Mouse (Mus musculus) limb, embryonic 11.5 days (tissue): Measurements from ENCODE around the gene Kcp. TPM values are rescaled to one million over a fixed set of nuclear protein-coding genes. Genes with fewer than 3 reads are reported as not detected.

Experiments used
- ATAC-seq: fragments of 200-750 bp; cut with Nextera tagmentation; 2 replicates; pipeline ENCODE4 v1.8.0; 2017; ENCODE audit warnings: low read depth; ENCODE audit not compliant: insufficient number of reproducible peaks, low FRiP score, low TSS enrichment
- DNase-seq: peaks from one replicate; pipeline ENCODE4 v3.0.0-alpha.2; 2015; ENCODE audit warnings: low spot score
- H3K27ac ChIP-seq: fragments of 300-500 bp; sonication (generic); replicated peaks from 2 replicates; pipeline ENCODE4 v1.5.1; 2014; ENCODE audit warnings: low read depth, mild to moderate bottlenecking, low read length
- H3K27me3 ChIP-seq: fragments of 300-500 bp; sonication (generic); 2 replicates; pipeline ENCODE4 v1.6.1; 2014; ENCODE audit warnings: mild to moderate bottlenecking, low read length, mixed read lengths; ENCODE audit not compliant: control insufficient read depth, insufficient read depth
- H3K36me3 ChIP-seq: fragments of 300-500 bp; sonication (generic); 2 replicates; pipeline ENCODE4 v1.6.1; 2014; ENCODE audit warnings: mild to moderate bottlenecking, low read length, moderate library complexity, mixed read lengths; ENCODE audit not compliant: control insufficient read depth, insufficient read depth
- H3K4me1 ChIP-seq: fragments of 300-500 bp; sonication (generic); 2 replicates; pipeline ENCODE4 v1.6.1; 2014; ENCODE audit warnings: low read length, mixed read lengths; ENCODE audit not compliant: control insufficient read depth, insufficient read depth
- H3K4me2 ChIP-seq: fragments of 300-500 bp; sonication (generic); 2 replicates; pipeline ENCODE4 v1.6.1; 2014; ENCODE audit warnings: low read depth, mild to moderate bottlenecking, moderate library complexity; ENCODE audit not compliant: severe bottlenecking
- H3K4me3 ChIP-seq: fragments of 300-500 bp; sonication (generic); 2 replicates; pipeline ENCODE4 v1.5.1; 2014; ENCODE audit warnings: low read depth, low read length
- H3K9ac ChIP-seq: fragments of 300-500 bp; sonication (generic); 2 replicates; pipeline ENCODE4 v1.6.1; 2014; ENCODE audit warnings: mild to moderate bottlenecking, low read length
- H3K9me3 ChIP-seq: fragments of 300-500 bp; sonication (generic); 2 replicates; pipeline ENCODE4 v1.6.1; 2016; ENCODE audit warnings: low read length; ENCODE audit not compliant: control insufficient read depth
- WGBS: fragments of 180-500 bp; shearing (Covaris S2); extraction: QIAGEN DNeasy Blood & Tissue Kit; methylation state at CpG from one replicate; pipeline ENCODE4 v1.1.7; 2014; 5-methylcytosine and 5-hydroxymethylcytosine counted together
- polyA plus RNA-seq: library from polyadenylated mRNA; unstranded; fragments of >200 nt; fragmentation: Nextera tagmentation; extraction: Ambion mirVana; gene quantifications from 2 replicates; pipeline ENCODE4 v1.2.1, GENCODE M21; 2014

Gene Kcp
- polyA plus RNA-seq, 1 experiment from 2014 or later = 25.7 TPM

DNA sequence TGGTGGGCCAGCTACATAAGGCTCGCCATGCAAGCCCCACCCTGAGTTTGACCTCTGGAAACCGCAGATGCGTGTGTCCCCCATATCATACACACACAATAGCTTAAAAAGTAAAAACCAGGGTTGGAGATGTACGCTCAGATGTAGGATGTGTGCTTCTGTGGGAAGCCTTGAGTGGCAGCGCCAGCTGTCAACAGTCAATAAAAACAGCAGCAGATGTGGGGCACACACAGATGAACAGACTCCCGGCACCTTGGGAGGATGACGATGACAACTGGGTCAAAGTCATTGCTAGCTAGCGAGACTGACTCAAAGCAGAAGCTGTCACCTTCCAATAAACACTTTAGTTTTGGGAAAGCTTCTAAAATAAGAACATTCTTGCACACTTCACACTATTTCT, 31.8 kb upstream of the Kcp start:
- ATAC-seq = no peak
- H3K27me3 ChIP-seq = no peaks in the 10 kb centered on the region
- WGBS = 79% methylated on average over 8 of the region's 8 CpGs
- peaks cover 3% of the 10 kb centered on the region for H3K36me3 ChIP-seq
- no peaks in the 10 kb centered on the region for H3K9me3 ChIP-seq
- H3K27ac ChIP-seq = no peak overlapping the region
- no peak overlapping the region for H3K4me3 ChIP-seq
- H3K9ac ChIP-seq = no peak overlapping the region
- no peak for DNase-seq
- H3K4me2 ChIP-seq = no peak overlapping the region
- H3K4me1 ChIP-seq = no peaks in the 10 kb centered on the region

DNA sequence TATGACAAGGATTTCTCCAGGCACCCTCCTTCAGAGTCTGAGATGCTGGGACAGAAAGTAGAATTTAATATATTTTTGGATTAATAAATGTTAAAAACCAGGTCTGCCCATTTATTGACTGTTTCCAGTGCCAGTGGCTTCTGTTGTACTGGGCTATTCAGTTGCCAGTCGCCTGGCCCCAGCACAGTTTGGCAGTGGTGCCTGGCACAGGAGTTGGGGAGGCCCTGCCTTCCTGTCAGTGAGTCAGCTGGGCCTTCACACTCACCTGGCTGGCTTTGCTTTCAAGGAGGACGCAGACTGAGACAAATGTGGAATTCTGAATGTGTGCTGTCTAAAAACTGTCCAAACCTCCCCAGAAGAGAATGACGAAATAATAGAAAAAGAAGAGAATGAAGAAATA, 29.5 kb upstream of the Kcp start:
- Histone ChIP-seq H3K4me1 (no peaks in the 10 kb centered on the region), H3K27ac (no peak overlapping the region), H3K4me3 (no peak overlapping the region), H3K9me3 (no peaks in the 10 kb centered on the region), H3K36me3 (peaks cover 3% of the 10 kb centered on the region), H3K9ac (no peak overlapping the region), H3K4me2 (no peak overlapping the region), H3K27me3 (no peaks in the 10 kb centered on the region)
- ATAC-seq (no peak), DNase-seq (no peak)
- WGBS = 77% methylated on average over 3 of the region's 3 CpGs

DNA sequence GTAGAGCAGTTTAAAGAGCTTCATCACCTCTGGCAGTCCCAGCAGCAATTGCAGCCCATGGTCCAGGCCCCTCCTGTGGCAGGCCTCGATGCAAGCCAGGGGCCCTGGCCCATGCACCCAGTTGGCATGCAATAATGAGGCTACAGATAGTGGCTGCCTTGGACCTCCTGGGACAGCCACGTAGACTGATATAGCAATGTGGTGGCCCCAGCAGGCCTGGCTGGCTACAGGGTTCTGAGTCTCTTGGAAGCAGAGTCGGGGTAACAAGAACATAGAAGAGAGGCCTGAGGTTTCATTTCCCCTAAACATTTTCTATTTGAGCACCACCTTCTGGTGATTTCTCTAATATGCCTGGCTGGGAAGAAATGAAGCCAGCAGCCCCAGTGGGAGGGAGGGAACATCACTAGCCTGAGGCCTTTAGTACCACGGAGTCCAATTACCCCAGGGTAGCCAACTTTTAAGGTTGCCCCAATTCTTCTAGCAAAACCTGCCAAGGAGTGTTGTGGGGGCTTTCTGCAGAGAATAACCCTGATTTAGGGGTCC, 29.0 kb upstream of the Kcp start:
- H3K27ac ChIP-seq = no peak overlapping the region
- H3K9me3 ChIP-seq = no peaks in the 10 kb centered on the region
- H3K4me3 ChIP-seq = no peak overlapping the region
- WGBS = 66% methylated on average over 4 of the region's 4 CpGs
- H3K4me1 ChIP-seq = no peaks in the 10 kb centered on the region
- no peaks in the 10 kb centered on the region for H3K27me3 ChIP-seq
- peaks cover 3% of the 10 kb centered on the region for H3K36me3 ChIP-seq
- DNase-seq = no peak
- ATAC-seq = no peak
- H3K4me2 ChIP-seq = no peak overlapping the region
- no peak overlapping the region for H3K9ac ChIP-seq

DNA sequence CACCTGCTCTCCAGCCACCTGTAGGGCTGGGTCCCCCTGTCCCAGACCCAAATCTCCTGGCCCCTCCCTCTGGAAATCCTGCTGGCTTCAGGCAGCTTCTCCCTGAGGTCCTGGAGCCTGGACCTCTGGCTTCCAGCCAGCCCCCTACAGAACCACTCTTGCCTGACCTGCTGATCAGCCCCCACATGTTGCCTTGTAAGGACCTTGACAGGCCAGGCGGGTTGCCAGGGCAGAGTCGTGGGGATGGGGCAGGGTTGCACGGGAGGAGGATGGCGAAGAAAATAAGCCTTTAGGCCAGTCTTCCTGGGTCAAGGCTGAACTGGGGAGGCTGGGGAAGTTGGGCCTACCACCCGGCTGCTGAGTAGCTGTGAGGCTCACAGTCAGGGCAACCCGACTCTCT, 27.6 kb upstream of the Kcp start:
- Histone ChIP-seq H3K4me1 (no peaks in the 10 kb centered on the region), H3K27me3 (no peaks in the 10 kb centered on the region), H3K4me3 (no peak overlapping the region), H3K4me2 (no peak overlapping the region), H3K9ac (no peak overlapping the region), H3K36me3 (peaks cover 3% of the 10 kb centered on the region), H3K9me3 (no peaks in the 10 kb centered on the region), H3K27ac (no peak overlapping the region)
- ATAC-seq (no peak), DNase-seq (no peak)
- WGBS = 76% methylated on average over 6 of the region's 6 CpGs

DNA sequence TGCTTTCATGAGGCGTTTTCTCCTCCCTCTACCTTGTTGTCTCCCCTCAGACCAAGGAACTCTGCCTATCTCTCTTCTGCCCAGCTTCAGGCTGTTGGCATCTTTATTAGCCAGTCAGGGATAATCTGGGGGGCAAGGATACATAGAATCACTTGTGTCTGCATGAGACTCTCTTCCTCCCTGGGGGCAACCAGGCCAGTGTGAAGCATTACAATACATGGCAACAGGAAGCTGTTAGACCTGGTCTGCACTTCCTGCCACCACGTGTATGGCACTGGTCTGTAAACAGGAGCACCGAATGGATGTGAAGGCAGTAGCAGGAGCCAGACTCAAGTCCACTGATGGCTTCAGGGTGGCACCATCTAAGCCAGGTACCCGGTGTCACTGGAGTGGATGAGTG, 22.3 kb upstream of the Kcp start:
- 54% methylated on average over 4 of the region's 4 CpGs for WGBS
- Histone ChIP-seq H3K27ac (no peak overlapping the region), H3K4me3 (no peak overlapping the region), H3K9ac (no peak overlapping the region), H3K27me3 (peaks cover 28% of the 10 kb centered on the region), H3K4me1 (peaks cover 16% of the 10 kb centered on the region), H3K4me2 (no peak overlapping the region), H3K36me3 (no peaks in the 10 kb centered on the region), H3K9me3 (no peaks in the 10 kb centered on the region)
- ATAC-seq (no peak), DNase-seq (no peak)

DNA sequence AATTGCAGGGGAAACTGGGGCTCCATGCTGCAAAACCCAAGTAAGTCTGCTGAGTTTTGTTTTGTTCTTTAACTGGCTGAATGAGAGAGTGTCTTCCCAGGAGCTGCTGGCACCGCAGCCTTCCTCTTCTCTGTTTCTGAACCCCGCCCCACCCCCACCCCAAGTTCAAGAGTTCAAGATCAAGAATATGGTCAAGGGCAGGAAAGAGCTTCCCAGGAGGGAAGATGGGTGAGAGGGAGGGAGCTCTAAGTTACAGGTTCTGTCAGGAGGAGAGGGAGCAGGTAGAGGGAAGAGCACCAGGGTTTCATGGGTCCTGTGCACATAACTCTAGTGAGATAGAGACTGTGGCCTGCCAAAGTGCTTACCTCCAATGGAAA, 21.7 kb upstream of the Kcp start:
- ATAC-seq (no peak), DNase-seq (no peak)
- no peak overlapping the region for H3K4me2 ChIP-seq
- no peaks in the 10 kb centered on the region for H3K9me3 ChIP-seq
- no peak overlapping the region for H3K4me3 ChIP-seq
- no peak overlapping the region for H3K27ac ChIP-seq
- no peak overlapping the region for H3K9ac ChIP-seq
- H3K27me3 ChIP-seq = peaks cover 28% of the 10 kb centered on the region
- peaks cover 16% of the 10 kb centered on the region for H3K4me1 ChIP-seq
- no peaks in the 10 kb centered on the region for H3K36me3 ChIP-seq
- WGBS = 45% methylated on average over 2 of the region's 2 CpGs

DNA sequence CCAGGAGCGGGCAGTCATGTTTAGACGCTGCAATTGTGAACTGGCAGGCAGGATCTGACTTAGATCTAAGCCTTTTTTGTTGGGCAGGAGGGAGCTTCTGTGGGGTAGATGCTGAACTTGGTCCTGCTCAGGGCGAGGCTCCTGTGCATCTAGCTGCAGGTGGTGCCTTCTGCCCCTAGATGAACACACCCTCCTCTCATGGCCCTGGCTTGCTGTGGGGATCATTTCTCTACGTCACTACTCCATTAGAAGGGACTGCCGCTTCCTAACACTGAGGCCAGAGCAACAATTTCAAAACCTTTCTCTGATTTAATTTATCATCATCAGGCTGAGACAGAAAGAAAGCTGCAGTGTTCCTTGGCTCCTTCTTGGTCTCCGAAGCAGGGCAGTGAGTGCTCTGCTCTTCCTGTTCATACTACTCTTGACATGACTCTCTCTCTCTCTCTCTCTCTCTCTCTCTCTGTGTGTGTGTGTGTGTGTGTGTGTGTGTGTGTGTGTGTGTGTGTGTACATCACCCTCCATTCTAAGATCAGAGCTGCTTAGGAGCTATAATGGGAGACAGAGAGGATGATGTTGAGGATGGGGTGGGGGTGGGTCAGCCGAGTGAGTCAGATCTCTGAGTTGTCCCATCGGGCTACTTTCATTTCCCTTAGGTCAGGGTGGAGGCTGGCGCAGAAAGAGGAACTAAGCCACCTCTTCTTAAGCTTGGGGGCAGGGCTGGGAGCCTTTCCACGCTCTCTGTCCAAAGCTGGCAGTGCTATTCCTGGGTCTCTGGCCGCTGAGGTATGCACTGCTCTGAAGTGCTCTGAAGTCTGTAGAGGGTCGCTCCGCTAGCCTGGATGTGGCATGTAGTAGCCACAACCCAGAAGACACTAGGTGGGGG, 21.1 kb upstream of the Kcp start:
- ATAC-seq (no peak), DNase-seq (no peak)
- no peak overlapping the region for H3K9ac ChIP-seq
- H3K4me2 ChIP-seq = no peak overlapping the region
- H3K4me1 ChIP-seq = peaks cover 16% of the 10 kb centered on the region
- 31% methylated on average over 13 of the region's 13 CpGs for WGBS
- no peak overlapping the region for H3K4me3 ChIP-seq
- H3K9me3 ChIP-seq = no peaks in the 10 kb centered on the region
- no peaks in the 10 kb centered on the region for H3K36me3 ChIP-seq
- no peak overlapping the region for H3K27ac ChIP-seq
- peaks cover 28% of the 10 kb centered on the region for H3K27me3 ChIP-seq

DNA sequence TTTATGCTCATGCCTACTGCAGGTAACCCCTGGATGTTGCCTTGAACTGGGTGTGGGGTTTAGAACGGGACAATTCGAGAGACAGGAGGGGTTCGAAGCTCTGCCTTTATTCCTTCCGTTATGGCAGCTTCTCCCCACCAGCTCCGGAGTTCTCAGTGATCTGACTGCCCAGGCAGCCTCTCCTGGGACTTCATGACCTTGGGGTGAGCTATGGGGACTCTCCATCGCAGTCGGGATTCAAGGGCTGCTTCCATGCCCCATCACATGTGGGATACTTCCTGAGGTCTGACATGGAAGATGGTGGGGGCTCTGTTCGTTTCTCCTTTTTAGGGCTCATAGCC, 20.4 kb upstream of the Kcp start:
- ATAC-seq = no peak
- no peak for DNase-seq
- Histone ChIP-seq H3K9me3 (no peaks in the 10 kb centered on the region), H3K27me3 (peaks cover 28% of the 10 kb centered on the region), H3K4me1 (peaks cover 16% of the 10 kb centered on the region), H3K9ac (no peak overlapping the region), H3K4me2 (no peak overlapping the region), H3K36me3 (no peaks in the 10 kb centered on the region), H3K4me3 (no peak overlapping the region), H3K27ac (no peak overlapping the region)
- 20% methylated on average over 8 of the region's 8 CpGs for WGBS
